Mouse (Mus musculus) CH12.LX (cell line): ENCODE data around the gene Snu13. TPM values are rescaled to one million over a fixed set of nuclear protein-coding genes. Genes with fewer than 3 reads are reported as not detected.

Experiments used
- DNase-seq: peaks from one replicate; pipeline ENCODE4 v3.0.0-alpha.2; 2013; ENCODE audit errors: extremely low read depth
- H3K27ac ChIP-seq: 2 replicates; pipeline ENCODE4 v1.5.1; 2012; ENCODE audit warnings: low read depth, mild to moderate bottlenecking, control low read depth, moderate library complexity; ENCODE audit not compliant: insufficient read depth
- H3K27me3 ChIP-seq: replicated peaks from 2 replicates; pipeline ENCODE3; 2012; ENCODE audit warnings: inconsistent platforms
- H3K36me3 ChIP-seq, 2 experiments: replicated peaks in 1 of 2; 2 replicates each; pipeline versions ENCODE3 to v1.6.1; 2012; ENCODE audit warnings: inconsistent platforms in 1 of 2, low read length in 1 of 2, mild to moderate bottlenecking in 1 of 2, mixed read lengths in 1 of 2, moderate library complexity in 1 of 2; ENCODE audit not compliant: control insufficient read depth in 1 of 2, insufficient read depth in 1 of 2
- H3K4me1 ChIP-seq, 2 experiments: 2 replicates each; pipeline ENCODE4 v1.6.1; 2012; ENCODE audit warnings: inconsistent platforms in 1 of 2, moderate library complexity in 1 of 2; ENCODE audit not compliant: insufficient read depth in 2 of 2, control insufficient read depth in 1 of 2
- H3K4me2 ChIP-seq: 2 replicates; pipeline ENCODE4 v1.6.1; 2012; ENCODE audit warnings: low read depth, mild to moderate bottlenecking, control low read depth; ENCODE audit not compliant: poor library complexity, insufficient read depth, severe bottlenecking
- H3K4me3 ChIP-seq, 3 experiments: fragments of 150-350 bp in 1 of 3; sonication (generic) in 1 of 3; replicated peaks in 1 of 3; 2 replicates each; pipeline versions ENCODE3 to v1.5.1; 2011 to 2012; ENCODE audit warnings: low read depth in 2 of 3, low read length in 2 of 3, mild to moderate bottlenecking in 2 of 3, moderate library complexity in 2 of 3, control low read depth in 1 of 3, improper control_type of control experiment in 1 of 3, inconsistent platforms in 1 of 3, mixed read lengths in 1 of 3; ENCODE audit not compliant: poor library complexity in 1 of 3
- H3K79me2 ChIP-seq: replicated peaks from 2 replicates; pipeline ENCODE4 v1.6.1; 2012; ENCODE audit warnings: mild to moderate bottlenecking, moderate library complexity; ENCODE audit not compliant: control insufficient read depth, poor library complexity, insufficient read depth, severe bottlenecking; ENCODE audit errors: extremely low read depth
- H3K9ac ChIP-seq: 2 replicates; pipeline ENCODE4 v1.6.1; 2012; ENCODE audit warnings: low read depth, mild to moderate bottlenecking, control low read depth, moderate library complexity; ENCODE audit not compliant: insufficient read depth
- H3K9me3 ChIP-seq: replicated peaks from 2 replicates; pipeline ENCODE3; 2012; ENCODE audit warnings: low read length, inconsistent platforms, mixed read lengths
- BHLHE40 ChIP-seq: IDR thresholded peaks from 2 replicates; pipeline ENCODE4 v1.6.1; 2011; ENCODE audit warnings: mild to moderate bottlenecking, low read depth, low read length, improper control_type of control experiment
- CHD1 ChIP-seq: IDR thresholded peaks from 2 replicates; pipeline ENCODE4 v1.6.1; 2012; ENCODE audit warnings: low read depth, low read length, improper control_type of control experiment, inconsistent platforms
- CHD2 ChIP-seq: IDR thresholded peaks from 2 replicates; pipeline ENCODE4 v1.6.1; 2011; ENCODE audit warnings: low read length, improper control_type of control experiment
- CTCF ChIP-seq, 2 experiments: IDR thresholded peaks in 1 of 2; conservative IDR thresholded peaks in 1 of 2; 2 replicates each; pipeline ENCODE4 v1.5.1; 2011 to 2012; ENCODE audit warnings: low read depth in 2 of 2, low read length in 2 of 2, improper control_type of control experiment in 1 of 2, inconsistent platforms in 1 of 2, mild to moderate bottlenecking in 1 of 2, moderate library complexity in 1 of 2
- E2F4 ChIP-seq: IDR thresholded peaks from 2 replicates; pipeline ENCODE4 v1.6.1; 2011; ENCODE audit warnings: low read depth, low read length, improper control_type of control experiment; ENCODE audit not compliant: insufficient replicate concordance
- ELF1 ChIP-seq: IDR thresholded peaks from 2 replicates; pipeline ENCODE4 v1.6.1; 2014; ENCODE audit warnings: low read depth, mild to moderate bottlenecking, inconsistent platforms, low read length, improper control_type of control experiment
- EP300 ChIP-seq: IDR thresholded peaks from 2 replicates; pipeline ENCODE4 v1.6.1; 2011; ENCODE audit warnings: low read length, improper control_type of control experiment
- ETS1 ChIP-seq: conservative IDR thresholded peaks from 2 replicates; pipeline ENCODE4 v1.6.1; 2012; ENCODE audit warnings: low read depth, mild to moderate bottlenecking, inconsistent platforms, low read length, improper control_type of control experiment, moderate library complexity
- GABPA ChIP-seq: IDR thresholded peaks from 2 replicates; pipeline ENCODE4 v1.6.1; 2012; ENCODE audit warnings: low read depth, low read length, improper control_type of control experiment, inconsistent platforms; ENCODE audit not compliant: insufficient replicate concordance
- HCFC1 ChIP-seq: IDR thresholded peaks from 2 replicates; pipeline ENCODE4 v1.6.1; 2012; ENCODE audit warnings: low read depth, mild to moderate bottlenecking, inconsistent platforms, low read length, improper control_type of control experiment
- IRF4 ChIP-seq: IDR thresholded peaks from 2 replicates; pipeline ENCODE4 v1.6.1; 2014; ENCODE audit warnings: low read depth, mild to moderate bottlenecking, inconsistent platforms, low read length, improper control_type of control experiment
- JUN ChIP-seq: IDR thresholded peaks from 2 replicates; pipeline ENCODE4 v1.6.1; 2011; ENCODE audit warnings: low read depth, mild to moderate bottlenecking, low read length, improper control_type of control experiment, moderate library complexity; ENCODE audit not compliant: insufficient read depth
- JUND ChIP-seq: conservative IDR thresholded peaks from 2 replicates; pipeline ENCODE4 v1.6.1; 2011; ENCODE audit warnings: low read depth, low read length, improper control_type of control experiment
- KAT2A ChIP-seq: IDR thresholded peaks from 2 replicates; pipeline ENCODE4 v1.6.1; 2012; ENCODE audit warnings: low read length, improper control_type of control experiment, inconsistent platforms; ENCODE audit not compliant: insufficient replicate concordance
- MAFK ChIP-seq: IDR thresholded peaks from 2 replicates; pipeline ENCODE4 v1.6.1; 2011; ENCODE audit warnings: low read length, improper control_type of control experiment; ENCODE audit not compliant: insufficient replicate concordance
- MAX ChIP-seq: IDR thresholded peaks from 2 replicates; pipeline ENCODE4 v1.6.1; 2011; ENCODE audit warnings: low read length, improper control_type of control experiment
- MAZ ChIP-seq: IDR thresholded peaks from 2 replicates; pipeline ENCODE4 v1.6.1; 2012; ENCODE audit warnings: low read depth, mild to moderate bottlenecking, inconsistent platforms, low read length, improper control_type of control experiment, moderate library complexity
- MEF2A ChIP-seq: IDR thresholded peaks from 2 replicates; pipeline ENCODE4 v1.6.1; 2014; ENCODE audit warnings: low read depth, mild to moderate bottlenecking, inconsistent platforms, low read length, improper control_type of control experiment, borderline replicate concordance
- MXI1 ChIP-seq: IDR thresholded peaks from 2 replicates; pipeline ENCODE4 v1.6.1; 2011; ENCODE audit warnings: mild to moderate bottlenecking, low read depth, low read length, improper control_type of control experiment
- MYC ChIP-seq: IDR thresholded peaks from 2 replicates; pipeline ENCODE4 v1.6.1; 2011; ENCODE audit warnings: low read depth, mild to moderate bottlenecking, improper control_type of control experiment, low read length
- NELFE ChIP-seq: IDR thresholded peaks from 2 replicates; pipeline ENCODE4 v1.6.1; 2011; ENCODE audit warnings: low read depth, low read length, improper control_type of control experiment
- NRF1 ChIP-seq: IDR thresholded peaks from 2 replicates; pipeline ENCODE4 v1.6.1; 2014; ENCODE audit warnings: low read depth, mild to moderate bottlenecking, inconsistent platforms, low read length, improper control_type of control experiment, moderate library complexity
- PAX5 ChIP-seq: IDR thresholded peaks from 2 replicates; pipeline ENCODE4 v1.6.1; 2012; ENCODE audit warnings: low read length, inconsistent platforms, mixed read lengths
- POLR2A ChIP-seq: IDR thresholded peaks from 2 replicates; pipeline ENCODE4 v1.6.1; 2011; ENCODE audit warnings: low read depth, mild to moderate bottlenecking, improper control_type of control experiment, low read length
- POLR2AphosphoS2 ChIP-seq: IDR thresholded peaks from 2 replicates; pipeline ENCODE4 v1.6.1; 2011; ENCODE audit warnings: low read depth, low read length, improper control_type of control experiment
- RAD21 ChIP-seq: IDR thresholded peaks from 2 replicates; pipeline ENCODE4 v1.6.1; 2011; ENCODE audit warnings: low read depth, mild to moderate bottlenecking, low read length, improper control_type of control experiment, moderate library complexity
- RCOR1 ChIP-seq: conservative IDR thresholded peaks from 2 replicates; pipeline ENCODE4 v1.6.1; 2012; ENCODE audit warnings: low read depth, mild to moderate bottlenecking, inconsistent platforms, low read length, improper control_type of control experiment
- SIN3A ChIP-seq: IDR thresholded peaks from 2 replicates; pipeline ENCODE4 v1.6.1; 2012; ENCODE audit warnings: low read length, improper control_type of control experiment, inconsistent platforms
- SMC3 ChIP-seq: IDR thresholded peaks from 2 replicates; pipeline ENCODE4 v1.6.1; 2011; ENCODE audit warnings: low read depth, low read length, improper control_type of control experiment
- TBP ChIP-seq: conservative IDR thresholded peaks from 2 replicates; pipeline ENCODE4 v1.6.1; 2011; ENCODE audit warnings: low read depth, low read length, improper control_type of control experiment
- TCF12 ChIP-seq: IDR thresholded peaks from 2 replicates; pipeline ENCODE4 v1.6.1; 2014; ENCODE audit warnings: low read depth, mild to moderate bottlenecking, inconsistent platforms, low read length, improper control_type of control experiment
- UBTF ChIP-seq: IDR thresholded peaks from 2 replicates; pipeline ENCODE4 v1.6.1; 2012; ENCODE audit warnings: low read depth, mild to moderate bottlenecking, inconsistent platforms, low read length, improper control_type of control experiment, moderate library complexity
- USF1 ChIP-seq: IDR thresholded peaks from 2 replicates; pipeline ENCODE4 v1.6.1; 2014; ENCODE audit warnings: low read depth, mild to moderate bottlenecking, inconsistent platforms, low read length, improper control_type of control experiment
- USF2 ChIP-seq: conservative IDR thresholded peaks from 2 replicates; pipeline ENCODE4 v1.6.1; 2011; ENCODE audit warnings: low read depth, low read length, improper control_type of control experiment
- ZC3H11A ChIP-seq: IDR thresholded peaks from 2 replicates; pipeline ENCODE4 v1.6.1; 2012; ENCODE audit warnings: low read depth, mild to moderate bottlenecking, inconsistent platforms, low read length, improper control_type of control experiment
- ZKSCAN1 ChIP-seq: IDR thresholded peaks from 2 replicates; pipeline ENCODE4 v1.6.1; 2012; ENCODE audit warnings: low read depth, inconsistent platforms, low read length, improper control_type of control experiment, borderline replicate concordance
- ZMIZ1 ChIP-seq: IDR thresholded peaks from 2 replicates; pipeline ENCODE4 v1.6.1; 2012; ENCODE audit warnings: low read depth, mild to moderate bottlenecking, inconsistent platforms, low read length, improper control_type of control experiment
- ZNF384 ChIP-seq: IDR thresholded peaks from 2 replicates; pipeline ENCODE4 v1.6.1; 2012; ENCODE audit warnings: low read depth, low read length, improper control_type of control experiment, inconsistent platforms
- dilution Hi-C: fragments of 300-500 bp; cut with MboI; formaldehyde crosslinking; loops from 2 replicates; pipeline ENCODE4 v1.14.3; 2020; ENCODE audit warnings: low sequenced_read_pairs; ENCODE audit not compliant: extremely low pct_unique_long_range_greater_than_20kb, extremely low pct_ligation_motif_present
- in situ Hi-C: fragments of 300-500 bp; cut with MboI; formaldehyde crosslinking; loops from 3 replicates; pipeline ENCODE4 v1.14.3; 2019; ENCODE audit warnings: low sequenced_read_pairs, low pct_ligation_motif_present, low pct_unique_long_range_greater_than_20kb, mixed read lengths
- polyA plus RNA-seq: library from polyadenylated mRNA; unstranded; fragments of >175 nt; gene quantifications from 2 replicates; pipeline ENCODE4 v1.2.1, GENCODE M21; 2012; ENCODE audit warnings: low read depth; ENCODE audit not compliant: insufficient read length
- total RNA-seq, 2 experiments: library from RNA; depleted of rRNA; stranded (reverse); fragments of 300-350 nt in 1 of 2; fragments of >200 nt in 1 of 2; gene quantifications; 2 replicates each; pipeline ENCODE4 v1.2.3; 2012 to 2014

Gene Snu13
- total RNA-seq (2012; rRNA removed): 167 and 225 TPM in 2 replicates
- 558 and 575 TPM in 2 replicates for total RNA-seq (2014; rRNA removed)
- 433 and 587 TPM in 2 replicates for polyA plus RNA-seq

GRCm38 (mm10) chr15:82047080-82047883, at the start of gene Snu13:
Snu13 (minus strand) TSS chr15:82047598.
- Histone ChIP-seq H3K27ac (peak within 1 kb of the TSS; percentile 67), H3K27me3 (peaks cover 14% of the 10 kb centered on the region), H3K4me2 (peak within 1 kb of the TSS; percentile 76), H3K9me3 (no peaks in the 10 kb centered on the region), H3K9ac (peak within 1 kb of the TSS; percentile 85), H3K79me2 (peaks cover 50% of the 10 kb centered on the region), H3K4me1 (peaks cover 2 to 21% of the 10 kb centered on the region in 2 experiments; a peak in 3 of 4 replicates), H3K4me3 (peak within 1 kb of the TSS; percentile 93 to 97 (median 96)), H3K36me3 (peaks cover 16 to 27% of the 10 kb centered on the region in 2 experiments)
- dilution Hi-C loops (no loop called here), in situ Hi-C loops (no loop called here)
- TF ChIP-seq TBP (peak; percentile 74), NRF1 (peak; percentile 61), CHD2 (no peak), MAX (no peak; the same call in 1 of the 2 replicates), TCF12 (peak; percentile 91), USF2 (no peak), MYC (peak; percentile 86), ZC3H11A (no peak), JUND (no peak), RCOR1 (no peak), MEF2A (0 out of 2 replicates have a peak, but pooled peaks have one; percentile 23), MAFK (no peak), BHLHE40 (no peak), KAT2A (peak; percentile 84; the same call in 1 of the 2 replicates), NELFE (peak; percentile 92), CHD1 (no peak; the same call in 1 of the 2 replicates), SMC3 (no peak), ELF1 (peak; percentile 95), RAD21 (no peak), MAZ (0 out of 2 replicates have a peak, but pooled peaks have one; percentile 25), ETS1 (no peak), ZNF384 (peak; percentile 67; the same call in 1 of the 2 replicates), JUN (peak; percentile 5; the same call in 1 of the 2 replicates), POLR2AphosphoS2 (peak; percentile 87), GABPA (no peak), USF1 (no peak), UBTF (no peak), POLR2A (peak; percentile 90), IRF4 (peak; percentile 55; the same call in 1 of the 2 replicates), MXI1 (peak; percentile 91), HCFC1 (peak; percentile 86), ZMIZ1 (peak; percentile 93), EP300 (no peak), SIN3A (peak; percentile 47), E2F4 (peak; percentile 91; the same call in 1 of the 2 replicates), PAX5 (no peak), CTCF (conservative IDR thresholded peaks at IDR 0.05 in 1 of 2, IDR thresholded peaks at IDR 0.05 in 1 of 2; ENCODE audit: low read depth in 2 of 2, low read length in 2 of 2) (no peak), ZKSCAN1 (no peak)
- DNase-seq: peak; percentile 87
